Mouse (Mus musculus): ENCODE measurements at regions not wholly inside any gene's neighbourhood (a gene's known extent, or its start where the extent isn't known, plus 50 kb on each side); places are given as distances from the start of the nearest gene placed in this dataset.
A peak's percentile ranks its signal among the peaks of the same experiment; 100 is the strongest.

- no peaks in the 10 kb centered on the region for H3K36me3 ChIP-seq (ENCODE audit: insufficient read depth)
- H3K9ac ChIP-seq = no peak overlapping the region
- ATAC-seq (ENCODE audit: insufficient read depth) (no peak), DNase-seq (no peak)
- H3K4me2 ChIP-seq = no peak overlapping the region
- no peak overlapping the region for H3K4me3 ChIP-seq (ENCODE audit: low read depth, low read length)
- H3K27ac ChIP-seq (ENCODE audit: low read depth) = no peak overlapping the region
- no peaks in the 10 kb centered on the region for H3K9me3 ChIP-seq (ENCODE audit: low read depth, low read length)
- TF ChIP-seq CTCF (IDR thresholded peaks at IDR 0.05; ENCODE audit: low read depth) = no peak
- no peaks in the 10 kb centered on the region for H3K4me1 ChIP-seq (ENCODE audit: insufficient read depth)
- 78% methylated on average over 4 of the region's 4 CpGs for WGBS
- no peaks in the 10 kb centered on the region for H3K27me3 ChIP-seq (ENCODE audit: insufficient read depth, low read length)
Measured at GRCm38 (mm10) chr10:118585821-118586220, 145.0 kb downstream of the Ifng start.

GRCm38 (mm10) chr10:118588198-118588597 lies 147.4 kb downstream of the Ifng start:
- WGBS = 43% methylated on average over 8 of the region's 8 CpGs
- Histone ChIP-seq H3K4me1 (ENCODE audit: insufficient read depth) (no peaks in the 10 kb centered on the region), H3K9ac (no peak overlapping the region), H3K9me3 (ENCODE audit: low read depth, low read length) (no peaks in the 10 kb centered on the region), H3K27me3 (ENCODE audit: insufficient read depth, low read length) (no peaks in the 10 kb centered on the region), H3K4me2 (no peak overlapping the region), H3K4me3 (ENCODE audit: low read depth, low read length) (no peak overlapping the region), H3K27ac (ENCODE audit: low read depth) (no peak overlapping the region), H3K36me3 (ENCODE audit: insufficient read depth) (no peaks in the 10 kb centered on the region)
- DNase-seq (no peak), ATAC-seq (ENCODE audit: insufficient read depth) (no peak)
- TF ChIP-seq CTCF (IDR thresholded peaks at IDR 0.05; ENCODE audit: low read depth) = no peak

GRCm38 (mm10) chr10:118592648-118593368 lies 152.0 kb downstream of the Ifng start:
- ATAC-seq (ENCODE audit: insufficient read depth) = no peak
- H3K4me3 ChIP-seq (ENCODE audit: low read depth, low read length) = no peak overlapping the region

GRCm38 (mm10) chr10:118596206-118596605 lies 155.4 kb downstream of the Ifng start:
- Histone ChIP-seq H3K4me1 (ENCODE audit: insufficient read depth) (0 out of 2 replicates have a peak, but pooled peaks cover 3% of the 10 kb centered on the region), H3K36me3 (ENCODE audit: insufficient read depth) (no peaks in the 10 kb centered on the region), H3K4me2 (no peak overlapping the region), H3K9ac (no peak overlapping the region), H3K27ac (ENCODE audit: low read depth) (no peak overlapping the region), H3K27me3 (ENCODE audit: insufficient read depth, low read length) (no peaks in the 10 kb centered on the region), H3K4me3 (ENCODE audit: low read depth, low read length) (no peak overlapping the region), H3K9me3 (ENCODE audit: low read depth, low read length) (no peaks in the 10 kb centered on the region)
- ATAC-seq (ENCODE audit: insufficient read depth) = no peak; the same call in 1 of the 2 replicates
- DNase-seq = peak; percentile 39
- no peak for TF ChIP-seq CTCF (IDR thresholded peaks at IDR 0.05; ENCODE audit: low read depth)
- 29% methylated on average over 8 of the region's 8 CpGs for WGBS

More at GRCm38 (mm10) chr10:118592648-118593368, 152.0 kb downstream of the Ifng start:
- no peaks in the 10 kb centered on the region for H3K36me3 ChIP-seq (ENCODE audit: insufficient read depth)
- no peak overlapping the region for H3K4me2 ChIP-seq
- WGBS = 37% methylated on average over 16 of the region's 16 CpGs
- H3K27ac ChIP-seq (ENCODE audit: low read depth) = no peak overlapping the region
- peak; percentile 97 for TF ChIP-seq CTCF (IDR thresholded peaks at IDR 0.05; ENCODE audit: low read depth)
- H3K4me1 ChIP-seq (ENCODE audit: insufficient read depth) = 0 out of 2 replicates have a peak, but pooled peaks cover 3% of the 10 kb centered on the region
- no peaks in the 10 kb centered on the region for H3K27me3 ChIP-seq (ENCODE audit: insufficient read depth, low read length)
- no peak overlapping the region for H3K9ac ChIP-seq
- H3K9me3 ChIP-seq (ENCODE audit: low read depth, low read length) = no peaks in the 10 kb centered on the region
- DNase-seq = peak; percentile 95

- H3K4me2 ChIP-seq = no peak overlapping the region
- H3K4me3 ChIP-seq (ENCODE audit: low read depth, low read length) = no peak overlapping the region
- no peak for ATAC-seq (ENCODE audit: insufficient read depth)
- no peak for DNase-seq
- H3K9me3 ChIP-seq (ENCODE audit: low read depth, low read length) = no peaks in the 10 kb centered on the region
- no peak for TF ChIP-seq CTCF (IDR thresholded peaks at IDR 0.05; ENCODE audit: low read depth)
- H3K27me3 ChIP-seq (ENCODE audit: insufficient read depth, low read length) = no peaks in the 10 kb centered on the region
- no peaks in the 10 kb centered on the region for H3K36me3 ChIP-seq (ENCODE audit: insufficient read depth)
- H3K4me1 ChIP-seq (ENCODE audit: insufficient read depth) = 0 out of 2 replicates have a peak, but pooled peaks cover 3% of the 10 kb centered on the region
- WGBS = 85% methylated on average over 4 of the region's 4 CpGs
- H3K27ac ChIP-seq (ENCODE audit: low read depth) = no peak overlapping the region
- no peak overlapping the region for H3K9ac ChIP-seq
Measured at GRCm38 (mm10) chr10:118598497-118598896, 157.7 kb downstream of the Ifng start.

- WGBS = 85% methylated on average over 5 of the region's 5 CpGs
- H3K4me3 ChIP-seq (ENCODE audit: low read depth, low read length) = no peak overlapping the region
- no peak for TF ChIP-seq CTCF (IDR thresholded peaks at IDR 0.05; ENCODE audit: low read depth)
- no peak overlapping the region for H3K4me2 ChIP-seq
- 0 out of 2 replicates have a peak, but pooled peaks cover 3% of the 10 kb centered on the region for H3K4me1 ChIP-seq (ENCODE audit: insufficient read depth)
- no peaks in the 10 kb centered on the region for H3K9me3 ChIP-seq (ENCODE audit: low read depth, low read length)
- H3K27ac ChIP-seq (ENCODE audit: low read depth) = no peak overlapping the region
- DNase-seq (no peak), ATAC-seq (ENCODE audit: insufficient read depth) (no peak)
- no peaks in the 10 kb centered on the region for H3K27me3 ChIP-seq (ENCODE audit: insufficient read depth, low read length)
- H3K9ac ChIP-seq = no peak overlapping the region
- H3K36me3 ChIP-seq (ENCODE audit: insufficient read depth) = no peaks in the 10 kb centered on the region
Measured at GRCm38 (mm10) chr10:118599197-118599596, 158.4 kb downstream of the Ifng start.

GRCm38 (mm10) chr10:118599610-118600009 lies 158.8 kb downstream of the Ifng start:
- no peaks in the 10 kb centered on the region for H3K27me3 ChIP-seq (ENCODE audit: insufficient read depth, low read length)
- no peak overlapping the region for H3K27ac ChIP-seq (ENCODE audit: low read depth)
- H3K4me1 ChIP-seq (ENCODE audit: insufficient read depth) = 0 out of 2 replicates have a peak, but pooled peaks cover 3% of the 10 kb centered on the region
- H3K4me3 ChIP-seq (ENCODE audit: low read depth, low read length) = no peak overlapping the region
- no peaks in the 10 kb centered on the region for H3K36me3 ChIP-seq (ENCODE audit: insufficient read depth)
- DNase-seq (no peak), ATAC-seq (ENCODE audit: insufficient read depth) (no peak)
- H3K9ac ChIP-seq = no peak overlapping the region
- WGBS = 84% methylated on average over 4 of the region's 4 CpGs
- TF ChIP-seq CTCF (IDR thresholded peaks at IDR 0.05; ENCODE audit: low read depth) = no peak
- H3K4me2 ChIP-seq = no peak overlapping the region
- no peaks in the 10 kb centered on the region for H3K9me3 ChIP-seq (ENCODE audit: low read depth, low read length)

Measured in lung, embryonic 14.5 days (tissue).